Mouse (Mus musculus) heart, postnatal 0 days (tissue): ENCODE measurements around the gene 4930568D16Rik.

Experiments used
- CTCF ChIP-seq: IDR thresholded peaks from 2 replicates; pipeline ENCODE4 v1.5.1; 2016; ENCODE audit warnings: antibody characterized with exemption, control low read depth, low read depth
- EP300 ChIP-seq: IDR thresholded peaks from 2 replicates; pipeline ENCODE4 v1.6.1; 2016; ENCODE audit warnings: antibody characterized with exemption, low read depth

DNA sequence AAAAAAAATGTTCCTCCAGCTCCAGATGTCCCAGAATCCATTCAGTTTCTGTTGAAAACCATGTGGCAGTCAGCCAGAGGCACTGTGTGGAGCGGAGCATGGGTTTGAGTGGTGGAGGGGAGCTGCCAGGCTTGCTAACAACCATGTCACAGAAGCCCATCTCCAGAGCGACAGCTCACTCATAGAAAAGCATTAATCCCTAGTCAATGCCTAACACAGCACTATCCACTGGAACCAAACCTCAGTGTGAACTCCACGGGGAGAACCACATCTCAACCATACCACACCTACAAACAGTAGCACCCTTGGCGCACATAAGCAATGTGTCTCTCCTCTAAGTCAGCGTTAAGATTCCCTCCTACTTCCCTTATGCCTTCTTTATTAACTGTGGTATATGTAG, 29.6 kb upstream of the 4930568D16Rik start, which contains the start of gene 4930402F06Rik:
- TF ChIP-seq CTCF: no peak
- TF ChIP-seq EP300: no peak
